Mouse (Mus musculus) neural tube, embryonic 15.5 days (tissue): Measurements from ENCODE around the gene Casp2. TPM values are rescaled to one million over a fixed set of nuclear protein-coding genes. Genes with fewer than 3 reads are reported as not detected.

Experiments used
- ATAC-seq: fragments of 200-750 bp; cut with Nextera tagmentation; 2 replicates; pipeline ENCODE4 v1.8.0; 2017; ENCODE audit warnings: mild to moderate bottlenecking, moderate TSS enrichment, moderate library complexity; ENCODE audit not compliant: low FRiP score
- H3K27ac ChIP-seq: fragments of 300-500 bp; sonication (generic); replicated peaks from 2 replicates; pipeline ENCODE4 v1.5.1; 2015; ENCODE audit warnings: mild to moderate bottlenecking, inconsistent platforms
- H3K27me3 ChIP-seq: fragments of 300-500 bp; sonication (generic); replicated peaks from 2 replicates; pipeline ENCODE4 v1.6.1; 2015; ENCODE audit warnings: inconsistent platforms
- H3K36me3 ChIP-seq: fragments of 300-500 bp; sonication (generic); 2 replicates; pipeline ENCODE4 v1.6.1; 2015; ENCODE audit warnings: inconsistent platforms
- H3K4me1 ChIP-seq: fragments of 300-500 bp; sonication (generic); 2 replicates; pipeline ENCODE4 v1.6.1; 2015; ENCODE audit warnings: inconsistent platforms
- H3K4me2 ChIP-seq: fragments of 300-500 bp; sonication (generic); 2 replicates; pipeline ENCODE4 v1.6.1; 2015; ENCODE audit warnings: inconsistent platforms, mild to moderate bottlenecking, moderate library complexity
- H3K4me3 ChIP-seq: fragments of 300-500 bp; sonication (generic); replicated peaks from 2 replicates; pipeline ENCODE4 v1.5.1; 2015; ENCODE audit warnings: mild to moderate bottlenecking, inconsistent platforms
- H3K9ac ChIP-seq: fragments of 300-500 bp; sonication (generic); replicated peaks from 2 replicates; pipeline ENCODE4 v1.6.1; 2015; ENCODE audit warnings: mild to moderate bottlenecking, inconsistent platforms
- H3K9me3 ChIP-seq: fragments of 300-500 bp; sonication (generic); replicated peaks from 2 replicates; pipeline ENCODE4 v1.6.1; 2016; ENCODE audit warnings: inconsistent platforms
- WGBS: fragments of 180-500 bp; shearing (Covaris S2); methylation state at CpG from one replicate; pipeline ENCODE4 v1.1.7; 2015; ENCODE audit warnings: mixed read lengths; 5-methylcytosine and 5-hydroxymethylcytosine counted together
- polyA plus RNA-seq: library from polyadenylated mRNA; unstranded; fragments of >200 nt; fragmentation: Nextera tagmentation; extraction: Ambion mirVana; gene quantifications from 2 replicates; pipeline ENCODE4 v1.2.1, GENCODE M21; 2015

The Casp2 gene
- polyA plus RNA-seq, 1 experiment from 2014 or later, result 27.1 TPM

GRCm38 (mm10) chr6:42247173-42247572 is 17.6 kb upstream of the Casp2 start:
- H3K27me3 ChIP-seq, result peaks cover 5% of the 10 kb centered on the region; the same call in 1 of the 2 replicates
- peaks cover 7% of the 10 kb centered on the region; the same call in 1 of the 2 replicates for H3K4me1 ChIP-seq
- peak; percentile 67 for ATAC-seq
- H3K9ac ChIP-seq, result no peak overlapping the region
- H3K9me3 ChIP-seq, result no peaks in the 10 kb centered on the region
- peak overlapping the region; percentile 26 for H3K4me3 ChIP-seq
- peak overlapping the region; percentile 44 for H3K4me2 ChIP-seq
- WGBS, result 13% methylated on average over 8 of the region's 8 CpGs
- H3K27ac ChIP-seq, result no peak overlapping the region
- no peaks in the 10 kb centered on the region for H3K36me3 ChIP-seq

- Histone ChIP-seq H3K4me3 (peak overlapping the region; percentile 26; the same call in 1 of the 2 replicates), H3K27ac (no peak overlapping the region), H3K27me3 (peaks cover 5% of the 10 kb centered on the region; the same call in 1 of the 2 replicates), H3K36me3 (no peaks in the 10 kb centered on the region), H3K4me2 (peak overlapping the region; percentile 44), H3K4me1 (peaks cover 7% of the 10 kb centered on the region; the same call in 1 of the 2 replicates), H3K9me3 (no peaks in the 10 kb centered on the region), H3K9ac (no peak overlapping the region)
- WGBS, result 83% methylated on average over 1 of the region's 1 CpGs
- no peak for ATAC-seq
Measured at GRCm38 (mm10) chr6:42247981-42248380, 16.8 kb upstream of the Casp2 start.

GRCm38 (mm10) chr6:42251791-42252190 is 13.0 kb upstream of the Casp2 start:
- ATAC-seq, result no peak
- no peak overlapping the region for H3K4me2 ChIP-seq

GRCm38 (mm10) chr6:42253103-42253502 is 11.7 kb upstream of the Casp2 start:
- Histone ChIP-seq H3K4me1 (no peaks in the 10 kb centered on the region), H3K4me2 (no peak overlapping the region), H3K36me3 (no peaks in the 10 kb centered on the region), H3K9ac (no peak overlapping the region), H3K9me3 (no peaks in the 10 kb centered on the region), H3K4me3 (no peak overlapping the region), H3K27ac (no peak overlapping the region), H3K27me3 (no peaks in the 10 kb centered on the region)
- no peak for ATAC-seq
- WGBS, result 86% methylated on average over 2 of the region's 2 CpGs

More at GRCm38 (mm10) chr6:42251791-42252190, 13.0 kb upstream of the Casp2 start:
- no peak overlapping the region for H3K9ac ChIP-seq
- no peaks in the 10 kb centered on the region for H3K9me3 ChIP-seq
- no peaks in the 10 kb centered on the region for H3K36me3 ChIP-seq
- H3K4me3 ChIP-seq, result no peak overlapping the region
- WGBS, result 91% methylated on average over 4 of the region's 4 CpGs
- H3K4me1 ChIP-seq, result no peaks in the 10 kb centered on the region
- H3K27me3 ChIP-seq, result 0 out of 2 replicates have a peak, but pooled peaks cover 1% of the 10 kb centered on the region
- H3K27ac ChIP-seq, result no peak overlapping the region

- H3K36me3 ChIP-seq, result no peaks in the 10 kb centered on the region
- H3K4me3 ChIP-seq, result no peak overlapping the region
- no peaks in the 10 kb centered on the region for H3K9me3 ChIP-seq
- no peaks in the 10 kb centered on the region for H3K4me1 ChIP-seq
- H3K4me2 ChIP-seq, result 0 out of 2 replicates have a peak overlapping the region, but pooled peaks have one; percentile 11
- H3K27ac ChIP-seq, result no peak overlapping the region
- 17% methylated on average over 11 of the region's 11 CpGs for WGBS
- H3K9ac ChIP-seq, result no peak overlapping the region
- H3K27me3 ChIP-seq, result 0 out of 2 replicates have a peak, but pooled peaks cover 5% of the 10 kb centered on the region
- ATAC-seq, result no peak; the same call in 1 of the 2 replicates
Measured at GRCm38 (mm10) chr6:42257303-42257863, 7.4 kb upstream of the Casp2 start.

- WGBS, result 77% methylated on average over 6 of the region's 6 CpGs
- 0 out of 2 replicates have a peak, but pooled peaks cover 6% of the 10 kb centered on the region for H3K4me1 ChIP-seq
- ATAC-seq, result no peak
- no peaks in the 10 kb centered on the region for H3K36me3 ChIP-seq
- H3K27me3 ChIP-seq, result 0 out of 2 replicates have a peak, but pooled peaks cover 5% of the 10 kb centered on the region
- no peak overlapping the region for H3K4me3 ChIP-seq
- H3K4me2 ChIP-seq, result no peak overlapping the region
- H3K9ac ChIP-seq, result no peak overlapping the region
- no peak overlapping the region for H3K27ac ChIP-seq
- H3K9me3 ChIP-seq, result no peaks in the 10 kb centered on the region
Measured at GRCm38 (mm10) chr6:42260430-42260829, 4.4 kb upstream of the Casp2 start.

- Histone ChIP-seq H3K9me3 (no peaks in the 10 kb centered on the region), H3K4me1 (peaks cover 12% of the 10 kb centered on the region), H3K27me3 (0 out of 2 replicates have a peak, but pooled peaks cover 5% of the 10 kb centered on the region), H3K36me3 (no peaks in the 10 kb centered on the region), H3K9ac (no peak within 1 kb of the TSS), H3K4me3 (no peak within 1 kb of the TSS), H3K4me2 (no peak within 1 kb of the TSS), H3K27ac (no peak within 1 kb of the TSS)
- 22% methylated on average over 20 of the region's 20 CpGs for WGBS
- ATAC-seq, result no peak
Measured at GRCm38 (mm10) chr6:42261524-42262170, 3.1 kb upstream of the Casp2 start, which contains the start of gene Tmem139. Tmem139 (plus strand) TSS chr6:42261970.

GRCm38 (mm10) chr6:42265391-42266330 is 876 bp downstream of the Casp2 start:
- H3K4me2 ChIP-seq, result peak overlapping the region; percentile 85
- peak overlapping the region; percentile 83 for H3K9ac ChIP-seq
- no peaks in the 10 kb centered on the region for H3K9me3 ChIP-seq
- H3K4me3 ChIP-seq, result peak overlapping the region; percentile 96
- 0 out of 2 replicates have a peak, but pooled peaks cover 5% of the 10 kb centered on the region for H3K27me3 ChIP-seq
- H3K4me1 ChIP-seq, result peaks cover 21% of the 10 kb centered on the region
- under 1% methylated on average over 21 of the region's 21 CpGs for WGBS
- peak; percentile 2; the same call in 1 of the 2 replicates for ATAC-seq
- H3K27ac ChIP-seq, result peak overlapping the region; percentile 94
- H3K36me3 ChIP-seq, result peaks cover 28% of the 10 kb centered on the region

GRCm38 (mm10) chr6:42270817-42271216 is 6.0 kb downstream of the Casp2 start:
- Histone ChIP-seq H3K4me1 (peaks cover 15% of the 10 kb centered on the region), H3K4me3 (no peak overlapping the region), H3K9ac (no peak overlapping the region), H3K27me3 (no peaks in the 10 kb centered on the region), H3K36me3 (peaks cover 61% of the 10 kb centered on the region), H3K27ac (no peak overlapping the region), H3K9me3 (no peaks in the 10 kb centered on the region), H3K4me2 (no peak overlapping the region)
- ATAC-seq, result no peak

- peaks cover 80% of the 10 kb centered on the region for H3K36me3 ChIP-seq
- no peak overlapping the region for H3K4me2 ChIP-seq
- no peak overlapping the region for H3K27ac ChIP-seq
- ATAC-seq, result no peak
- 55% methylated on average over 2 of the region's 2 CpGs for WGBS
- H3K27me3 ChIP-seq, result no peaks in the 10 kb centered on the region
- H3K9me3 ChIP-seq, result no peaks in the 10 kb centered on the region
- H3K4me3 ChIP-seq, result no peak overlapping the region
- H3K9ac ChIP-seq, result no peak overlapping the region
- no peaks in the 10 kb centered on the region for H3K4me1 ChIP-seq
Measured at GRCm38 (mm10) chr6:42276151-42276550, 11.4 kb downstream of the Casp2 start.

- no peak for ATAC-seq
- Histone ChIP-seq H3K9me3 (no peaks in the 10 kb centered on the region), H3K27ac (no peak overlapping the region), H3K36me3 (peaks cover 61% of the 10 kb centered on the region), H3K4me1 (no peaks in the 10 kb centered on the region), H3K4me2 (no peak overlapping the region), H3K27me3 (no peaks in the 10 kb centered on the region), H3K4me3 (no peak overlapping the region), H3K9ac (no peak overlapping the region)
- WGBS, result 90% methylated on average over 5 of the region's 5 CpGs
Measured at GRCm38 (mm10) chr6:42282865-42283528, 18.2 kb downstream of the Casp2 start.
